Mouse (Mus musculus) R1 (cell line): Measurements from ENCODE around the gene Gm20388.
A peak's percentile ranks its signal among the peaks of the same experiment; 100 is the strongest.

ENCODE experiments used
- DNase-seq: peaks from one replicate; pipeline ENCODE4 v3.0.0-alpha.2; 2018; ENCODE audit warnings: low read depth, low spot score

Gene Gm20388

DNA sequence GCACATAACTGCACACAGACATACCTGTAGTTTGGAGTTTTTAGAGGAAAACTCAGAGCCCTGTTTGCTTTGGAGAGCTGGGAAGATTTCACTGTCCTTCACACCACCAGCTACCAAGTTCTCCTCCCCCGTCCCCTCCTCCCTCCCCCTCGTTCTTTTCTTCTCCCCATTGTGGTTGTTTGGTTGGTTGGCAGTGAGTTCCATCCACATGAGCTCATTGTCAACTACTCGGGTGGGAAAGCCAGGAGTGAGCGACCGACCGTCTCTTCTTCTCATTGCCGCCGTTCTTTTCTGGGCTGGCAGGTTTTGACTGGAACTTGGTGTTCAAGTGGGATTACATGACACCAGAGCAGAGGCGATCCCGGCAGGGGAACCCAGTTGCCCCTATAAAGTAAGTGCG lies 4421.1 kb downstream of the Gm20388 start:
- no peak for DNase-seq

- DNase-seq, result no peak
Measured at GRCm38 (mm10) chr8:124336302-124336701, 4425.7 kb downstream of the Gm20388 start.

DNA sequence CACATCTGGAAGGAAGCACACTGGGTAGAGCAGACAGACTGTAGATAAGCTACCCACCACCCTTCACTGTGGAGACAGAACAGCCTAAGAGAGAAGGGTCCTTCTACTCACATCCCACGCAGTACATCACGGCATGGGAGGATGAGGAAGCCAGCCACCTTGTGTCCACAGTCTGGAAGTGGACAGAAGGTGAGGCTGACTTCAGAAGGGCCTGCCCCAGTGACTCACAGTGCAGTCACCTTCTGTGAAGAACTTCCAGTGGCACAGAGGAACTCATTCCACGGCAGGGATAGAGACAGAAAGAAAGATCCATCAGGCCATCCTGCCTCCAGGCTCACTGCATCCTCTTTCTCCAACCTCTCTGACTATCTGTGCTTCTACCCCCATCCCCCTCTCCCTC lies 4429.1 kb downstream of the Gm20388 start:
- no peak for DNase-seq

- no peak for DNase-seq
Measured at GRCm38 (mm10) chr8:124340360-124341068, 4429.9 kb downstream of the Gm20388 start.

GRCm38 (mm10) chr8:124343151-124343550 lies 4432.5 kb downstream of the Gm20388 start:
- no peak for DNase-seq

DNA sequence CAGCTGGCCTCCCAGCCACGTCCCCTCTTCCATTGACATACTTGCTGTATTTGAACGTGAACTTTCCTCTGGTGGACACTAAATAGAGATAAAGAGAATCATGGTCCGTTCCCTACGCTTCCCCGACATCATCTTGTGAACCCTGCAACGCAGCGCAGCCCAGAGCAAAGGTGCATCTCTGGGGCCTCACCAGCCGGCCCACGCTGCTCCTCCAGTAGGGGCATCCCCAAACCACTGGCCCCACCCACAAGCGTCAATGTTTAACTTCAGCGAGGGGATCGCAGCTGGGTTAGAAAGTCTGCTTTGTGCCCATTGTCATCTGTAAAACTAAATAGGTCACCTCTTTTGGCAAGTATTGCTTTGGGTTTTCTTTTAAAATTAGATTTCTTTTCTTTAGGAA lies 4433.4 kb downstream of the Gm20388 start:
- peak; percentile 22 for DNase-seq

DNA sequence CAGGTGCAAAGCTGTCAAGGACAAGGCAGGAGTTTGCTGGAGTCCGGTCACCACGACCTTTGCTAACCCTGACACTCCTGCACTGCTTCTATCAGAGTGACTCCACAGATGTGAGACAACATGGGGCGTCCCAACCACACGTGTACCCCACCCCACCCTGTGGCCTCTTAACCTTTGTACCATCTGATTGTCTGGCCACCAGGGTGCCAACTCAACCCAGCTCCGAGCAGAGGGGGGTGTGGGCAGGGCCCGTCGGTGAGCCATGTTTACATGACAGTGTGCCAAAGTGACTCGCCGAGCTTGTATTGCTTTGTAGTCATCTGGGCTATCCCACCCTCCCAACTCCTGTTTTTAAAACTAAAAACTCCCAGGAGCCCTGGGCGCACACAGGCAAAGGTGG lies 4434.5 kb downstream of the Gm20388 start:
- no peak for DNase-seq

GRCm38 (mm10) chr8:124346852-124347523 lies 4436.3 kb downstream of the Gm20388 start:
- DNase-seq, result peak; percentile 57

DNA sequence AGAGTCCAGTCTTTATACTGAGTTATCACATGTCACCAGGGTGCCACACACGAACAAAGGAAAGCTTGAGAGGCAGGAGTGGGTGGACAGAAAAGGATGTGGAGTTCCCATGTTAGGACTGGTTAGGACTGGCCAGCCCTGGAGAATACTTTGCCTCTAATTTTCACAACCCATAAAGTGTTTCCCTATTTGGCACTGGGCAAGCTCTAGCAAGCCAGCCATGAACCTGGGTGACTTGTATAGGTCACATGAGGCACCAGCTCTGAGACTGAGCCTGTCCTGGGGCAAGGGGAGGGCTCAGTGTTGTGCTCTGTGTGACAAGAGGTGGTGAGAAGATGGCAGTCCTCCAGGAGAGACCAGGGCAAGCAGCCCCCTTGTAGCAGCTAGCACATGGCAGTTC lies 4437.4 kb downstream of the Gm20388 start:
- no peak for DNase-seq

GRCm38 (mm10) chr8:124349663-124350062 lies 4439.0 kb downstream of the Gm20388 start:
- DNase-seq, result peak; percentile 60

GRCm38 (mm10) chr8:124351636-124352035 lies 4441.0 kb downstream of the Gm20388 start:
- no peak for DNase-seq

DNA sequence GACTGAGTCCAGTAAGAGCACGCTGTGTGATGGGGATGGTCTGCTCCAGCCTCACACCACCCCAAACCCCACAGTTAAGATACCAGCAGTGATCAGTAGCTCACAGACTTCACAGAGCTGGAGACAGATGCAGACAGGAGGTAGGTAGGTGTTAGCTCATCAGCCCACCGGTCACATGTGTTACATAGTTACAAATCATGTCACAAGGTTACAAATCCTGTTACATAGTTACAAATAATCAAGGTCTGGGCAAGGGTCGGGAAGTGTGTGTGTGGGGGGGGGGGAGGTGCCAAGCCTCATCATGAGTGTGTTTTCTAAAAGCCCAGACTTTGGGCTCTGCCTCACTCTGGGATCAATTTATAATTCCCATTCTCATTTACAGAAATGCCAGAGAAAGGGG lies 4450.3 kb downstream of the Gm20388 start:
- DNase-seq, result no peak

GRCm38 (mm10) chr8:124361773-124362427 lies 4451.3 kb downstream of the Gm20388 start:
- DNase-seq, result no peak

GRCm38 (mm10) chr8:124362589-124362988 lies 4451.9 kb downstream of the Gm20388 start:
- no peak for DNase-seq

- DNase-seq, result peak; percentile 82
Measured at GRCm38 (mm10) chr8:124363337-124363736, 4452.7 kb downstream of the Gm20388 start.

DNA sequence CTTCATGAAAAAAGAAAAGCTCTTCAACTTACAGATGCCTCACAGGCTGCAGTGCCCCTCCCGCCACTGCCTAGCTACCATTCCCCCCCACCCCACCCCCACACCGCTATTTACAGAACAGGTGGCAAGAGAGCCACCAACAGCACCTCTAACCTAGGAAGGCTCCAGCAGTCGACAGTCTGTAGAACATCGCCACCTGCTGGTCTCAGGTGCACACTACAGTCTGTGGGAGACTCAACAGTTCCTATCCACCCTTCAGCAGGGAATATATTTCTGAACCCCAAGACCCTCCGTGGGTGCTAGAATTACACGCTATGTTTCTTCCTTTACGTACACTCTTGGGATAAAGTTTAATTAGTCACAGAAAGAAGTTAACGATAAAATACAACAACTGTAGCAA lies 4457.6 kb downstream of the Gm20388 start:
- DNase-seq, result peak; percentile 73

GRCm38 (mm10) chr8:124370422-124371183 lies 4460.0 kb downstream of the Gm20388 start:
- peak; percentile 68 for DNase-seq

DNA sequence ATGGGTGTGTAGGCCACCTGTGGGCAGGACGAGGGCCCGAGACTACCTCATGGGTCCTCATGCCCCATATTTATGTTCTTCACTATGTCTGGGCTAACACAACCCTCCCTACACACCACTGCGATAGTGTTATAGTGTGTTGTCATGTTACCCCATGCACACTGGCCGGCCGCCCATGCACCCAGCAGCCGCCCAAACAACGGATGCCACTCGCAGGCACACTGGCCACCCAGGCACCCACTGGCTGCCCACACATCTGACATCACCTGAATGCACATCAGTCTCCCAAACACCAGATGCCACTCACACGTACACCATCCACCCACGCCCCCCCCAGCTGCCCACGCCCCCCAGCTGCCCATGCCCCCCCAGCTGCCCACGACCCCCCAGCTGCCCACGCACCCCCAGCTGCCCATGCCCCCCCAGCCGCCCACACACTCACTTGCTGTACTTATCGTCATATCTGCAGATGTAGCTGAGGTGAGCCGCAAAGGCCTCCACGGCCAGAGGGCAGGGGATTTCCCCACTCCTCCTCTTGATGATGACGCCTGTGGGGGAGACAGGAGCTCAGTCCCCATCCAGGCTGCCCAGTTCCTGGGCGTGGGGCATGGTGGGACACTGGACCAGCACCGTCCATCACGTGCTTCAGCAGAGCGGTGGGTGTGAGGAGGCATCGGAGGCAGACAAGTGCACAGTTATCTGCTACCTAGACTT lies 4460.9 kb downstream of the Gm20388 start:
- DNase-seq, result no peak

GRCm38 (mm10) chr8:124373753-124374152 lies 4463.1 kb downstream of the Gm20388 start:
- no peak for DNase-seq

DNA sequence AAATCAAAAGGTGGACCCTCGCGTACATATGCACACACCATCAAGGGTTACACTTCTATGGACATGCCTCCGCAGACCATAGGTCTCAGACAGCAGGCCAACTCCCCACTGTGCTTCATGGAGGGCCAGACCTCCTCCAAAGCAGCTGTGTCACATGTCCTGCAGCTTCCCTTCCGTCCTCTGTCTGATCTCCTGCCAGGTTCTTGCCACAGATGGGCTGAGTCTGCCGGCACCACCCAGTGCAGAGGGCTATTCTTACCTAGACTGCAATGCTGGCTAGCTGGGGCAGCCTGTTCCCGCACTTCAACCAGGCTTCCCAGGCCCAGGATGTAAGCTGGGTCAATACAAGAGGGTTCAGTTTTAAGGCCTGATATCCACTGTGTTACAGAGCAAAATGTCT lies 4464.5 kb downstream of the Gm20388 start:
- no peak for DNase-seq

GRCm38 (mm10) chr8:124375727-124376126 lies 4465.1 kb downstream of the Gm20388 start:
- no peak for DNase-seq
